Mouse (Mus musculus) intestine, embryonic 14.5 days (tissue): ENCODE results near the gene Cpsf4l. TPM values are rescaled to one million over a fixed set of nuclear protein-coding genes. Genes with fewer than 3 reads are reported as not detected.

ENCODE experiments used
- ATAC-seq: fragments of 200-750 bp; cut with Nextera tagmentation; replicated peaks from 2 replicates; pipeline ENCODE4 v1.8.0; 2017; ENCODE audit warnings: low read depth, moderate number of reproducible peaks, moderate TSS enrichment, moderate library complexity; ENCODE audit not compliant: low FRiP score, low TSS enrichment
- DNase-seq: peaks from one replicate; pipeline ENCODE4 v3.0.0-alpha.2; 2018; ENCODE audit warnings: low spot score
- H3K27ac ChIP-seq: fragments of 300-500 bp; sonication (generic); 2 replicates; pipeline ENCODE4 v1.5.1; 2014; ENCODE audit warnings: low read depth, mild to moderate bottlenecking, control low read depth
- H3K27me3 ChIP-seq: fragments of 300-500 bp; sonication (generic); replicated peaks from 2 replicates; pipeline ENCODE4 v1.6.1; 2014; ENCODE audit warnings: low read length, control low read depth; ENCODE audit not compliant: control insufficient read depth, insufficient read depth
- H3K36me3 ChIP-seq: fragments of 300-500 bp; sonication (generic); 2 replicates; pipeline ENCODE4 v1.6.1; 2014; ENCODE audit warnings: low read length, control low read depth; ENCODE audit not compliant: control insufficient read depth, insufficient read depth
- H3K4me1 ChIP-seq: fragments of 300-500 bp; sonication (generic); replicated peaks from 2 replicates; pipeline ENCODE4 v1.6.1; 2014; ENCODE audit warnings: low read length, control low read depth, mixed read lengths; ENCODE audit not compliant: control insufficient read depth, insufficient read depth
- H3K4me2 ChIP-seq: fragments of 300-500 bp; sonication (generic); 2 replicates; pipeline ENCODE4 v1.6.1; 2014; ENCODE audit warnings: low read length
- H3K4me3 ChIP-seq: fragments of 300-500 bp; sonication (generic); 2 replicates; pipeline ENCODE4 v1.5.1; 2014; ENCODE audit warnings: low read depth, low read length, control low read depth, mixed read lengths
- H3K9ac ChIP-seq: fragments of 300-500 bp; sonication (generic); 2 replicates; pipeline ENCODE4 v1.6.1; 2014; ENCODE audit warnings: mild to moderate bottlenecking, low read length
- H3K9me3 ChIP-seq: fragments of 300-500 bp; sonication (generic); 2 replicates; pipeline ENCODE4 v1.6.1; 2016; ENCODE audit warnings: low read length, control low read depth; ENCODE audit not compliant: control insufficient read depth
- WGBS: fragments of 180-500 bp; shearing (Covaris S2); extraction: QIAGEN DNeasy Blood & Tissue Kit; methylation state at CpG from one replicate; pipeline ENCODE4 v1.1.7; 2014; 5-methylcytosine and 5-hydroxymethylcytosine counted together
- polyA plus RNA-seq: library from polyadenylated mRNA; unstranded; fragments of >200 nt; fragmentation: Nextera tagmentation; extraction: Ambion mirVana; gene quantifications from 2 replicates; pipeline ENCODE4 v1.2.1, GENCODE M21; 2014

Cpsf4l gene
- 0.18 and 0.34 TPM in 2 replicates for polyA plus RNA-seq

- no peaks in the 10 kb centered on the region for H3K9me3 ChIP-seq
- no peaks in the 10 kb centered on the region for H3K36me3 ChIP-seq
- H3K27me3 ChIP-seq = no peaks in the 10 kb centered on the region
- H3K4me1 ChIP-seq = peaks cover 17% of the 10 kb centered on the region
- 14% methylated on average over 11 of the region's 11 CpGs for WGBS
- H3K4me3 ChIP-seq = no peak within 1 kb of the TSS
- no peak for ATAC-seq
- DNase-seq = no peak
- peak within 1 kb of the TSS; percentile 26 for H3K4me2 ChIP-seq
- peak within 1 kb of the TSS; percentile 6; the same call in 1 of the 2 replicates for H3K9ac ChIP-seq
- peak within 1 kb of the TSS; percentile 62; the same call in 1 of the 2 replicates for H3K27ac ChIP-seq
These were observed at the start of gene Cpsf4l for GRCm38 (mm10) chr11:113709731-113710256. Gene Cpsf4l (minus strand): TSS chr11:113710017.

GRCm38 (mm10) chr11:113758851-113759250 is 49.0 kb upstream of the Cpsf4l start:
- 92% methylated on average over 5 of the region's 5 CpGs for WGBS

GRCm38 (mm10) chr11:113756578-113756977 is 46.8 kb upstream of the Cpsf4l start:
- Histone ChIP-seq H3K9me3 (no peaks in the 10 kb centered on the region), H3K27me3 (no peaks in the 10 kb centered on the region), H3K9ac (no peak overlapping the region), H3K4me2 (no peak overlapping the region), H3K4me3 (no peak overlapping the region), H3K27ac (no peak overlapping the region), H3K36me3 (no peaks in the 10 kb centered on the region), H3K4me1 (peaks cover 13% of the 10 kb centered on the region)
- DNase-seq = no peak
- 93% methylated on average over 12 of the region's 12 CpGs for WGBS
- ATAC-seq = no peak

More at GRCm38 (mm10) chr11:113758851-113759250, 49.0 kb upstream of the Cpsf4l start:
- ATAC-seq = no peak
- no peaks in the 10 kb centered on the region for H3K27me3 ChIP-seq
- no peaks in the 10 kb centered on the region for H3K36me3 ChIP-seq
- H3K4me1 ChIP-seq = peaks cover 14% of the 10 kb centered on the region
- no peak overlapping the region for H3K4me3 ChIP-seq
- DNase-seq = no peak
- H3K27ac ChIP-seq = no peak overlapping the region
- H3K9ac ChIP-seq = no peak overlapping the region
- no peak overlapping the region for H3K4me2 ChIP-seq
- H3K9me3 ChIP-seq = no peaks in the 10 kb centered on the region

GRCm38 (mm10) chr11:113755878-113756277 is 46.1 kb upstream of the Cpsf4l start:
- Histone ChIP-seq H3K27me3 (no peaks in the 10 kb centered on the region), H3K4me1 (peaks cover 13% of the 10 kb centered on the region), H3K4me3 (no peak overlapping the region), H3K9me3 (no peaks in the 10 kb centered on the region), H3K36me3 (no peaks in the 10 kb centered on the region), H3K9ac (no peak overlapping the region), H3K4me2 (no peak overlapping the region), H3K27ac (no peak overlapping the region)
- ATAC-seq (no peak), DNase-seq (no peak)
- 76% methylated on average over 14 of the region's 14 CpGs for WGBS

GRCm38 (mm10) chr11:113754845-113755244 is 45.0 kb upstream of the Cpsf4l start:
- 51% methylated on average over 9 of the region's 9 CpGs for WGBS
- no peak for ATAC-seq
- DNase-seq = no peak

GRCm38 (mm10) chr11:113752685-113753430 is 43.0 kb upstream of the Cpsf4l start:
- Histone ChIP-seq H3K9ac (no peak overlapping the region), H3K36me3 (no peaks in the 10 kb centered on the region), H3K4me3 (no peak overlapping the region), H3K9me3 (no peaks in the 10 kb centered on the region), H3K27ac (no peak overlapping the region), H3K4me2 (peak overlapping the region; percentile 93; the same call in 1 of the 2 replicates), H3K4me1 (peaks cover 31% of the 10 kb centered on the region), H3K27me3 (no peaks in the 10 kb centered on the region)
- 95% methylated on average over 10 of the region's 10 CpGs for WGBS
- DNase-seq (no peak), ATAC-seq (no peak)

More at GRCm38 (mm10) chr11:113754845-113755244, 45.0 kb upstream of the Cpsf4l start:
- Histone ChIP-seq H3K4me2 (no peak overlapping the region), H3K4me1 (peaks cover 13% of the 10 kb centered on the region), H3K27me3 (no peaks in the 10 kb centered on the region), H3K9ac (no peak overlapping the region), H3K36me3 (no peaks in the 10 kb centered on the region), H3K9me3 (no peaks in the 10 kb centered on the region), H3K27ac (no peak overlapping the region), H3K4me3 (no peak overlapping the region)

GRCm38 (mm10) chr11:113752158-113752661 is 42.4 kb upstream of the Cpsf4l start:
- Histone ChIP-seq H3K27ac (peak overlapping the region; percentile 93), H3K9ac (peak overlapping the region; percentile 94), H3K9me3 (no peaks in the 10 kb centered on the region), H3K4me3 (peak overlapping the region; percentile 91), H3K4me2 (peak overlapping the region; percentile 93), H3K4me1 (peaks cover 37% of the 10 kb centered on the region), H3K36me3 (no peaks in the 10 kb centered on the region), H3K27me3 (no peaks in the 10 kb centered on the region)
- DNase-seq (no peak), ATAC-seq (peak; percentile 3; the same call in 1 of the 2 replicates)
- whole genome bisulfite sequencing = 21% methylated on average over 15 of the region's 15 CpGs

- H3K27ac ChIP-seq = peak within 1 kb of the TSS; percentile 93
These were observed 41.8 kb upstream of the Cpsf4l start, which contains the start of gene Cdc42ep4 for GRCm38 (mm10) chr11:113751484-113752084. Gene Cdc42ep4 (minus strand): TSS chr11:113751881.

More at GRCm38 (mm10) chr11:113751484-113752084, 41.8 kb upstream of the Cpsf4l start, which contains the start of gene Cdc42ep4:
- H3K4me1 ChIP-seq = peaks cover 42% of the 10 kb centered on the region
- 0% methylated on average over 43 of the region's 44 CpGs for WGBS
- peak; percentile 93 for DNase-seq
- no peaks in the 10 kb centered on the region for H3K36me3 ChIP-seq
- H3K4me2 ChIP-seq = peak within 1 kb of the TSS; percentile 93
- H3K27me3 ChIP-seq = no peaks in the 10 kb centered on the region
- ATAC-seq = peak; percentile 83
- H3K4me3 ChIP-seq = peak within 1 kb of the TSS; percentile 91
- peak within 1 kb of the TSS; percentile 94 for H3K9ac ChIP-seq
- H3K9me3 ChIP-seq = no peaks in the 10 kb centered on the region
